Mouse (Mus musculus) frontal cortex, postnatal 10 days (tissue): ENCODE measurements around the gene Sec16a.

Experiments
- DNase-seq, 2 experiments: peaks; one replicate each; pipeline ENCODE4 v3.0.0; 2022; ENCODE audit warnings: low spot score in 2 of 2, mixed read lengths in 1 of 2

Gene Sec16a

GRCm38 (mm10) chr2:26441261-26441660 is 3.8 kb downstream of the Sec16a start:
- DNase-seq, result no peak

GRCm38 (mm10) chr2:26439671-26440070 is 5.3 kb downstream of the Sec16a start:
- no peak for DNase-seq

GRCm38 (mm10) chr2:26438373-26438772 is 6.6 kb downstream of the Sec16a start:
- DNase-seq, result no peak

GRCm38 (mm10) chr2:26437221-26437620 is 7.8 kb downstream of the Sec16a start:
- no peak for DNase-seq

GRCm38 (mm10) chr2:26434791-26435572 is 10.0 kb downstream of the Sec16a start:
- no peak for DNase-seq

- no peak for DNase-seq
Observed at GRCm38 (mm10) chr2:26429851-26430250, 15.2 kb downstream of the Sec16a start.

GRCm38 (mm10) chr2:26424541-26424940 is 20.5 kb downstream of the Sec16a start:
- DNase-seq, result no peak

GRCm38 (mm10) chr2:26423086-26423485 is 21.9 kb downstream of the Sec16a start:
- DNase-seq, result no peak

- DNase-seq, result no peak
Observed at GRCm38 (mm10) chr2:26421969-26422368, 23.0 kb downstream of the Sec16a start.

- DNase-seq, result no peak
Observed at GRCm38 (mm10) chr2:26418120-26418519, 26.9 kb downstream of the Sec16a start.

GRCm38 (mm10) chr2:26417066-26417465 is 27.9 kb downstream of the Sec16a start:
- DNase-seq, result no peak

GRCm38 (mm10) chr2:26410931-26411411 is 34.0 kb downstream of the Sec16a start:
- no peak for DNase-seq

- DNase-seq, result no peak
Observed at GRCm38 (mm10) chr2:26410091-26410490, 34.9 kb downstream of the Sec16a start.

- DNase-seq, result no peak
Observed at GRCm38 (mm10) chr2:26409362-26409761, 35.7 kb downstream of the Sec16a start.

GRCm38 (mm10) chr2:26408515-26409356 is 36.3 kb downstream of the Sec16a start, which contains the start of gene Inpp5e:
Inpp5e (minus strand) TSS chr2:26409203.
- DNase-seq, result peak; percentile 87 to 93

GRCm38 (mm10) chr2:26403306-26403705 is 41.7 kb downstream of the Sec16a start:
- DNase-seq, result no peak

- DNase-seq, result no peak
Observed at GRCm38 (mm10) chr2:26402265-26402664, 42.8 kb downstream of the Sec16a start.

- DNase-seq, result no peak
Observed at GRCm38 (mm10) chr2:26401023-26401422, 44.0 kb downstream of the Sec16a start.

- DNase-seq, result no peak
Observed at GRCm38 (mm10) chr2:26400296-26400695, 44.7 kb downstream of the Sec16a start.

GRCm38 (mm10) chr2:26399647-26400046 is 45.4 kb downstream of the Sec16a start:
- DNase-seq, result no peak

GRCm38 (mm10) chr2:26398978-26399377 is 46.0 kb downstream of the Sec16a start:
- DNase-seq, result no peak

GRCm38 (mm10) chr2:26391617-26392016 is 53.4 kb downstream of the Sec16a start:
- no peak for DNase-seq

GRCm38 (mm10) chr2:26390954-26391353 is 54.1 kb downstream of the Sec16a start:
- DNase-seq, result no peak
